In the genomic region with DNA sequence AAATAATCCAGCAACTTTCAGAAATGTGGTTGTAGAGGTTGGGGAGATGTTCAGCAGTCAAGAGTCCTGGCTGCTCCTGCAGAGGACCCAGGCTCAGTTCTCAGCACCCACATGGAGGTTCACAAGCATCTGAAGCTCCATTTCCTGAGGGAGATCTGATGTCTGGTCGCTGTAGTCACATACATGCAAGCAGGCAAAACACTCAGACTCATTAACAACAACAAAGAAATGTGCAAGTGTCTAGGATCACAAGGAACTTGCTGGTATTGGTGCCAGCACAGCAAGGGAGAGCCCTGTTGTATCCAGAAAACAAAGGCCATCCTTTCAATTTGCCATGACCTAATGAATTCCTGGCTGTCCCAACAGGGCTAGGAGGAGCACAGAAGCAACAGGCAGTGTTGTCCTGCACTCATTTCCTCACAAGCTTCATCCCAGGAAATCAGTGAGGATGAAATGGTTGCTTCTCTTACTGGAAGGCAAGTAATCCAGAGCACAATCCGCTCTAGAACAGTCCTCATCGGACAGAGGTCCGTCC, we compare ENCODE assay signal across 9 mouse cellular contexts. TPM values are rescaled to one million over a fixed set of nuclear protein-coding genes. Genes with fewer than 3 reads are reported as not detected.
DNase-seq lines count a peak whose midpoint lies in the region; TF ChIP-seq lines count a peak whose summit lies in the region.
"Had no signal": no experiment of that assay in that cellular context is flagged by ENCODE, and none has a peak within 500 bp of the region (broad histone marks: within the 10 kb centered on the region; RNA-seq: fewer than 3 reads in every experiment).

No protein-coding gene starts in this region.

- no peaks in the 10 kb centered on the region; the same call in 1 of the 2 replicates for H3K36me3 ChIP-seq in heart, embryonic 10.5 days

- no peaks in the 10 kb centered on the region for H3K9me3 ChIP-seq in heart, embryonic 10.5 days

- H3K4me3 ChIP-seq in heart, embryonic 10.5 days: peak overlapping the region; percentile 40; the same call in 1 of the 2 replicates
- H3K4me3 ChIP-seq in layer of hippocampus, adult 2 months: peak overlapping the region; percentile 61

- H3K27ac ChIP-seq in heart, embryonic 10.5 days: peak overlapping the region; percentile 79
- H3K27ac ChIP-seq in layer of hippocampus, adult 2 months: peak overlapping the region; percentile 94

- H3K4me1 ChIP-seq in heart, embryonic 10.5 days: peaks cover 42% of the 10 kb centered on the region

- intact Hi-C loops in heart, postnatal 10 days (cut with DNase I): no loop called here

- H3K27me3 ChIP-seq in heart, embryonic 10.5 days (ENCODE audit: insufficient read depth, poor library complexity, severe bottlenecking): no peaks in the 10 kb centered on the region

- DNase-seq in heart, embryonic 10.5 days (ENCODE audit: low spot score): no peak
- DNase-seq in heart, postnatal 10 days: no peak
- DNase-seq in layer of hippocampus, adult 2 months (ENCODE audit: low spot score in 2 of 2): no peak
- no peak for DNase-seq in layer of hippocampus, postnatal 14 days (ENCODE audit: low spot score in 2 of 2)
- DNase-seq in right cerebral cortex, adult 18-20 months: peak; percentile 29
- no peak for DNase-seq in right cerebral cortex, postnatal 25 days
- DNase-seq in thymus, postnatal 14 days: no peak
- DNase-seq in cerebellum, adult 9-10 months: no peak
- DNase-seq: B cell, adult 2 months had no signal

- no peak for TF ChIP-seq CTCF in layer of hippocampus, adult 2 months (conservative IDR thresholded peaks at IDR 0.05)

- WGBS in heart, embryonic 10.5 days: 81% methylated on average over 4 of the region's 4 CpGs

RNA-seq across cellular contexts. Expression of a gene that starts 46.7 kb away (rescaled TPM):
- 50.0 and 52.9 TPM in 2 replicates for polyA plus RNA-seq in heart, embryonic 10.5 days (2016; fragmentation: Nextera tagmentation; extraction: Ambion mirVana)
- total RNA-seq in heart, postnatal 10 days (2021): 10 to 100 TPM; 92.4 to 99.7 TPM
- total RNA-seq in layer of hippocampus, adult 2 months (2021): 100 to 1,000 TPM; 244 to 252 TPM
- 100 to 1,000 TPM; 214 to 231 TPM for total RNA-seq in layer of hippocampus, postnatal 14 days (2021)
